Mouse (Mus musculus) urinary bladder, postnatal 10 days (tissue): ENCODE data around the gene Dgka.
"Not testable (repeated sequence)": the region's sequence is repeated elsewhere in the genome, so short reads cannot be mapped to it uniquely, and the experiment has no call there.

ENCODE experiments used
- DNase-seq: peaks from one replicate; pipeline ENCODE4 v3.0.0; 2022; ENCODE audit warnings: low spot score

Dgka gene

GRCm38 (mm10) chr10:128731002-128731433 is 13.6 kb downstream of the Dgka start:
- peak; percentile 42 for DNase-seq

GRCm38 (mm10) chr10:128728059-128728458 is 16.6 kb downstream of the Dgka start:
- no peak for DNase-seq

- DNase-seq = not testable (repeated sequence)
Measured at GRCm38 (mm10) chr10:128725466-128725865, 19.2 kb downstream of the Dgka start.

GRCm38 (mm10) chr10:128715559-128716537 is 28.8 kb downstream of the Dgka start:
- no peak for DNase-seq

- not testable (repeated sequence) for DNase-seq
Measured at GRCm38 (mm10) chr10:128711318-128711717, 33.3 kb downstream of the Dgka start.

- DNase-seq = no peak
Measured at GRCm38 (mm10) chr10:128705317-128705693, 39.4 kb downstream of the Dgka start.

GRCm38 (mm10) chr10:128704491-128705316 is 40.0 kb downstream of the Dgka start, which contains the start of gene Cdk2:
Gene Cdk2 (minus strand): TSS chr10:128705031.
- peak; percentile 70 for DNase-seq

GRCm38 (mm10) chr10:128703895-128704294 is 40.8 kb downstream of the Dgka start, which contains the start of gene Pmel:
Gene Pmel (plus strand): TSS chr10:128704195.
- DNase-seq = no peak

- no peak for DNase-seq
Measured at GRCm38 (mm10) chr10:128702328-128703007, 42.2 kb downstream of the Dgka start.

GRCm38 (mm10) chr10:128700712-128701111 is 43.9 kb downstream of the Dgka start:
- DNase-seq = no peak

GRCm38 (mm10) chr10:128699611-128700010 is 45.0 kb downstream of the Dgka start:
- DNase-seq = no peak

GRCm38 (mm10) chr10:128699006-128699405 is 45.6 kb downstream of the Dgka start:
- no peak for DNase-seq

GRCm38 (mm10) chr10:128697072-128697725 is 47.5 kb downstream of the Dgka start:
- DNase-seq = no peak

GRCm38 (mm10) chr10:128695992-128696807 is 48.5 kb downstream of the Dgka start, which contains the start of gene Rab5b:
Gene Rab5b (minus strand): TSS chr10:128696264.
- peak; percentile 91 for DNase-seq

GRCm38 (mm10) chr10:128695411-128695991 is 49.2 kb downstream of the Dgka start:
- DNase-seq = no peak

GRCm38 (mm10) chr10:128674469-128675008 is 70.1 kb downstream of the Dgka start:
- no peak for DNase-seq

GRCm38 (mm10) chr10:128673763-128674468 is 70.7 kb downstream of the Dgka start, which contains the start of gene Suox:
Gene Suox (minus strand): TSS chr10:128674073.
- peak; percentile 36 for DNase-seq

GRCm38 (mm10) chr10:128671148-128671547 is 73.5 kb downstream of the Dgka start:
- DNase-seq = no peak
